Mouse (Mus musculus): ENCODE results near the gene Olfr1443.
"Not testable (repeated sequence)": the region's sequence is repeated elsewhere in the genome, so short reads cannot be mapped to it uniquely, and the experiment has no call there.

The Olfr1443 gene

GRCm38 (mm10) chr19:12677812-12678211 lies at the start of gene Olfr1443:
Gene Olfr1443 (plus strand): TSS chr19:12678112.
- DNase-seq, result no peak

GRCm38 (mm10) chr19:12633176-12633575 lies 44.7 kb upstream of the Olfr1443 start, which contains the start of gene Glyat:
Gene Glyat (plus strand): TSS chr19:12633308.
- DNase-seq, result no peak

DNA sequence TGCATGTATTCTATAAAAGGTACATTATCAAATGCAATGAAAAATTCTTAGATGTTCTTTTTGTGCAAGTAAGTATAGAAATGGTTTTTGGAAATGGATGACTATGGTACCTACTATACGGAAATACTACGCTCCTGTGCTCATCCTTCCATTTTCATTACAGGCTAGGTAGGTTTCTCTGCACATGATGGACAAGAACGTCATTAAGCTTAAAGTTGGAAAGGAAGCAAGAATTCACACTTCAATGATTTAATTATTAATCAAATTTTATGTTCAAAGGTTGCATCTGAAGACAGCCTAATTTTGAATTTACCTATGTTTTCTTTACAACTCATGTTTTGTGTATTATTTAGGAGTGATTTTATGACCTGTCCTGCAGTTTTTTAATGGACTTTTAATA lies 43.7 kb upstream of the Olfr1443 start:
- DNase-seq, result no peak

DNA sequence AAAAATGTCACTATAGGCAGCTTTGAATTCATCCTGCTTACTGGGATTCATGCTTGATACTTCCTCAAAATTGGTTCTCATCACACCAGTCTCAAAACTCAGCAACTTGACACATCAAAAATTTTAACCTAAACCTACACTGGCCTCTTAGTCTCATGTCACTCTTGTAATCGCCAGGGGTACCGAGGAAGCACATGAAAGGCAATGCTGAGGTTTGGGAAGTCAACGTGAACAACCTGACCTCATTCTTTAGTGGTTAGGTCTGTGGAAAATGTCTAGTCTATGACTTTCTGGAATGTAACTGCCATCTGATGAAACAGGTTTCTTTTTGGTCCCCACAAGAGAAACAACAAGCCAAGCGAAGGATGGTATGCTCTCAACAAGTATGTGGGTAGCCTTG lies 42.9 kb upstream of the Olfr1443 start:
- DNase-seq, result no peak

DNA sequence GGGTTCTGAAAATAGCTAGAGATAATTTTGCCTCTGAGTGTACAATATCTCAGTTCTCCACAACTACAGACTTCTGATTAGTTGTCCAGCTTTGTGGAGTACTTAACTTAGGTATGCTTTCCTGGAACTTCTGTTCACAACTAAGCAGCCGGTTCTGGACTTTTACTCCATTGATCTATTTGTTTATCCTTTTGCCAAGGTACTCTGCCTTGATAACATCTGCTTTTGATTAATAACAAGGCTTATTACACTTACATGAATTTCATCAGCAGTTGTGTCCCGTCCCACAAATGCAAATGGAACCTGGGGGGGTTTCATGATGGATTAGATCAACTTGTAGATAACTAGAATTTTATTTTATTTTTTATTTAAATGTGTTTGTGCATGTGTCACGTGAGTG lies 41.0 kb upstream of the Olfr1443 start:
- no peak for DNase-seq

- no peak for DNase-seq
Observed at GRCm38 (mm10) chr19:12638049-12638448, 39.9 kb upstream of the Olfr1443 start.

DNA sequence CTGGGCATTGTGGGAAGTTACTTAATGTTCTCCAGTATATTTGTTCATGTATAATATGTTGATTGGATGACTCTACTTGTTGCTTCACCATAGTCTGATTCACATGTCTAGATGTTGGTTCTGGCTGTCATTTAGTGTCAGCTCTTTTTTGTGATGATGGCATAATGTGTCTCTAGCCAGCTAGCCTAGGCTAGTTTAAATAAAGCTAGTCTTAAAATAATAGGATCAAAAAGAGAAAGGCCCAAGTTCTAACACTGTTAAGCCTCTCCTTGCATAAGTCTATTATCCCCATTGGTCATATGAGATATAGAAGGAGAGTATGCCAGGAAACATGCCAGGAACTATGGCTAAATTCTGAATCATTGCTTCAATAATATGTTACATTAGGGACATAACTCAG lies 28.4 kb upstream of the Olfr1443 start:
- DNase-seq, result no peak

GRCm38 (mm10) chr19:12666156-12666555 lies 11.8 kb upstream of the Olfr1443 start:
- DNase-seq, result no peak

DNA sequence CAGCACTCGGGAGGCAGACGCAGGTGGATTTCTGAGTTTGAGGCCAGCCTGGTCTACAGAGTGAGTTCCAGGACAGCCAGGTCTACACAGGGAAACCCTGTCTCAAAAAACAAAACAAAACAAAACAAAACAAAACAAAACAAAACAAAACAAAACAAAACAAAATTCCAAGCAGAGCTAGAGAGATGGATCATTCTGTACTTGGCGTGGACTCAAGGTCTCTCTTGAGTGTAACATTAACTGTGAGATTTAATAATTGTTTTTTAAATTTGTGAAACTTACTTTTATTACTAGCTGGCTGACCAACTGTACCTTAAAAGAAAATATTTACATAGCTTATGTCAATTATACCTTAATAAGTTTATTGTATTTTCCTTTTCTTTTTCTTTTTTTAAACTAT lies 9.3 kb upstream of the Olfr1443 start:
- not testable (repeated sequence) for DNase-seq

- DNase-seq, result no peak
Observed at GRCm38 (mm10) chr19:12670139-12670538, 7.8 kb upstream of the Olfr1443 start, which contains the start of gene Olfr1442. Gene Olfr1442 (plus strand): TSS chr19:12670439.

DNA sequence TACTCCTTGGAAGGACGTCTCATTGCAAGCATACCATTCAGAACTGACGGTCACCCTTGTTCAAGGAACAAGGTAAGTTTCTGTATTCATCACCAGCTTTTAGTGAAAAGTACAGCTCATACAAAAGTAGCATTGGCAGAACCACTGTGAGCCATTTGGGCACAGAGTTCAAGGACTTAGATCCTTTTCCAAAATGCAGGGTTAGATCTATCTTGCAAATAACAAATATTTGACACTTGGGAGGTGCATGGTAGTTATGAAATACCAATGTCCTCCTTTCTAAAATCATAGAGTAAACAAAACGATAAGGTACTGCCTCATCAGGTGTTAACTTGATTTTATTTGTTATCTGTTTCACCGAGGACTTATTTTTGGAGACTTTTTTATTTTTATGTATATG lies 6.9 kb upstream of the Olfr1443 start:
- DNase-seq, result no peak

DNA sequence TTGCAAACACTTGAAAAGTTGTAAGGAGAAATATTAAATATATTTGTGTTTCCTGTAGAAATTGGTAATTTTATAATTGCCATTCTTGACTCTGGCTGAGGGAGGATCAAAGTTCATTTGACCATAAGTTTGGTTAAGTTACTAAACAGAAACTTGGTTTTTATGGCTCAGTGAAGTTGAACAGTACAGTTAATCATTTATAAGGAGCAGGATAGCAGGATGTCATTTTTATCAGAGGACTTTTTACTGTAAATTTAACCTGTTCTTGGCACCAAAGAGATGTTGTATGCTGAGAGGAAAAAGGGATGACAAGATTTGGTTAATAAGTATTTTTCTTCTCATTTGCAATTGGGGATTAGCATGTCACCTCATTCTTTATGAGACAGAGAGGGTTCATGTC lies 6.7 kb downstream of the Olfr1443 start:
- DNase-seq, result no peak

DNA sequence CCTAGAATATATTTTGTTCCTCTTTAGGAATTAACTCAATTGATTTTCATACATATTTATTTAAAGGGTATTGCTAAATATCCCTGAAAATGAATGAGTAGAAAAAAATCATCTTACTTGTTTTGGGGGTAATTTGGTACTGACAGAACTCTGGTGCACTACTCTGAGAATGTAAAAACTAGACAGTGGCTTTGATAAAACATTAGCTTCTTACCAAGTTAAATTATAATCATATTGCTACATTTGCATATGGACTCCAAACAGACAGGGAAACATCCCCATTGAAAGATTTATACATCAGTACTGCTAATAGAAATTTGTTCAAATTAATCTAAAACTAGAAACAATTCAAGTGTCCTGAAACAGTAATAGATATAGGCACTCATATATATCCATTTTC lies 7.3 kb downstream of the Olfr1443 start:
- DNase-seq, result no peak

- no peak for DNase-seq
Observed at GRCm38 (mm10) chr19:12695590-12695989, 17.7 kb downstream of the Olfr1443 start, which contains the start of gene Keg1. Gene Keg1 (plus strand): TSS chr19:12695786.

DNA sequence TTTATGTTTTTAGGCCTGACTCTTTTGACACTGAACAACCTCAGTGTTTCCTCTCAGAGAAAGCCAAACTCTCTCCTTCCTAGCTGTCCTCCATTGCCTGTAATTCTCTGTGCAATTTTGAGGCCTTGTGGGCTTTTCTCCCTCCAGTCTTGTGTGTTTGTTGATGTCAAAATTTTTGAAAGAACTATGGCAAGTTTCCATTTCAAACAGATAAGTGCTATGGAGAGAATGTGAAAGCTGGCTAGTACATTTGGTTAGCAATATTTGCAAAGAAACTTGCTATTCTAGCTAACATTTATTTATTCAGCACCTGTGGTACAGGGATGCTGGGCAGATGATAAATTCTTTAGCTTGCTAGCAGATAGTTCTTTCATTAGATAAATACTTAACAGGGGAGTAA lies 18.3 kb downstream of the Olfr1443 start:
- DNase-seq, result no peak

DNA sequence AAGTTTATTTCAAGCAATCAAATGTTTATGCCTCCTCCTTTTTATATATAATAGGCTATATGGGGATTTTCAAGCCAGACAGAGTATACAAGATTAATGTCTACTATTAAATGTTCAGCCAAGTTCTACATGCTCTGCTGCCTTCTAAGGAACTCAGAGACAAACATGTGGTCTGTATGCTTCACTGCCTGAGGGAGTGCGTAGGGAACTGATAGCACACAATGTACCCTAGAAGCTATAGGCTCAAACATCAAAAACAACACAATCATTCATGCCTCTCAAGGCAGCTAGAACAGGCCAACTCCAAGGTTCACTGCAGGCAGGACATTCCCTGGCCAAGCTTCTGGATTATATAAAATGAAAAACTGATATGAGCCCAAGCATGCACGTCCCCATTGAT lies 30.5 kb downstream of the Olfr1443 start:
- DNase-seq, result no peak

DNA sequence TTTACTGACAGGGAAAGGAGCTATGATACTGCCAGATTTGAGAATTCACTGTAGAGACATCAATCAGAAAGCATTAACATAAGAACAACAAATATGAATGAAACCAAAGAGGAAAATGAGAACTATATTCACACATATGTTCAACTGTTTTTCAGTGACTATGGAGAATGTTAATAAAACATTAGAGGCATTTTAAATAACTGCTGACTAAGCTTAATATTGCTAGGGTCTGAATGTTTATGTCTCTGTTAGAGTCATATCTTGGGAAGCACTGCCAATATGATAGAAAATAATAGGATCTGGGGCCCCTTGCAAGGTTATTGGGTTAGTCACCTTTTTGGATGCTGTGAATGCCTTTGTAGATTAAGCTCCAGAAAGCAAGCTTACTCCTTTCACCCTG lies 31.1 kb downstream of the Olfr1443 start:
- DNase-seq, result no peak

- DNase-seq, result no peak
Observed at GRCm38 (mm10) chr19:12719189-12719588, 41.3 kb downstream of the Olfr1443 start.

GRCm38 (mm10) chr19:12720463-12720862 lies 42.6 kb downstream of the Olfr1443 start:
- no peak for DNase-seq

- DNase-seq, result not testable (repeated sequence)
Observed at GRCm38 (mm10) chr19:12720919-12721318, 43.0 kb downstream of the Olfr1443 start.

GRCm38 (mm10) chr19:12721596-12721995 lies 43.7 kb downstream of the Olfr1443 start:
- DNase-seq, result not testable (repeated sequence)

DNA sequence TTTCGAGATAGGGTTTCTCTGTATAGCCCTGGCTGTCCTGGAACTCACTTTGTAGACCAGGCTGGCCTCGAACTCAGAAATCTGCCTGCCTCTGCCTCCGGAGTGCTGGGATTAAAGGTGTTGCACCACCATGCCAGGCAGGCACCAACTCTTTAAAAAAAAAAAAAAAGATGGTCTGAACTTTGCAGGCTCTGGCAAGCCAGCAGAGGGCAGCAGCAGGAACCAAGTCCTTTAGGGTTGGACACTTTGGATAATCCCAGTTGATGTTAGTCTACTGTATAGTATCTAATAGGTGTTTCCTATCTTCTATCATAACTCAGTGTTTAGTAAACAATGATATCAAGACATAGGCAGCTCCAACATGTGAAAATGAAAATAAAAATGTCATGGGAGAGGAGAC lies 44.4 kb downstream of the Olfr1443 start:
- DNase-seq, result peak; percentile 8

GRCm38 (mm10) chr19:12725851-12726250 lies 47.9 kb downstream of the Olfr1443 start:
- DNase-seq, result no peak

DNA sequence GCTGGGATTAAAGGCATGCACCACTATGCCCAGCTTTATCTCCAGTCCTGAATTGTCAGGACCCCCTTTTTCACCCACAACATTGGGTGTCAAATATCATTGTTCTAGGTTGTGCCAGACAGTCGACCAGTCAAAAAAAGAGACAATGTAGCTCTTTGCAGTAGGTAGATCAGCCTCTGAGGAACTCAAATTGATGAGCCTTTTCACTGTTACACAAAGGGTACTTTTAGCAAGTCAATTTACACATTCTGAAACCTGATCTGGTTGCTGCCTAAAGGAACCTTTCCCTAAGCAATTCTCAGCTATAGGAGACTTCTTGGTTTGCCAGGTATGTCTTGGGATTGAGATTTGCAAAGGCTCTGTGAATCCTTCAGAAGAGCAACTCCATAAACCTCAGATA lies 53.1 kb downstream of the Olfr1443 start:
- DNase-seq, result no peak

DNA sequence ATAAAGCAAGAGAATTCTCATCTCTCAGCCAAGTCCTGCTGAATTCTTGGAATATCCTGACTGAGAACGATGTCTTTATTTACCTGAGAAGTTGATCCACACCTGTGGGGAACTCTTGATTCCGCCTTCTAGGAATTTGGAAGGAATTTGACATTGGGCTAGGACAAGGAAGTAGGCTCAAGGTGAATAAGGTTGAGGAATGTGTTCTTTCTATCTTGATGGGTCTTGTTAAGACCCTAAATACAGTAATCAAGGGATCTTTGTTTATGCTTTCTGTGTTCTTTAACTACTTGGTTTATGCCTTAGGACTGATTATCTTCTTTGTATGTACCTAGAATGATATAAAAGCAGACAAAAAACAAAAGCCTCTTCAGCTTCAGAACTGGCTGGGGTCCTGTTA lies 54.0 kb downstream of the Olfr1443 start:
- DNase-seq, result no peak

All from cerebellum, adult 11 months (tissue).